Mouse (Mus musculus): ENCODE results near the gene Tespa1. TPM values are rescaled to one million over a fixed set of nuclear protein-coding genes. Genes with fewer than 3 reads are reported as not detected.
"Not testable (repeated sequence)": the region's sequence is repeated elsewhere in the genome, so short reads cannot be mapped to it uniquely, and the experiment has no call there.

Gene Tespa1
- 1 to 10 TPM in 1 of 2 experiments, under 1 TPM in 1; 0.82 to 1.3 TPM for total RNA-seq (2021)

GRCm38 (mm10) chr10:130322637-130323036, at the start of gene Tespa1:
Gene Tespa1, plus strand, starts transcription at chr10:130322870.
- DNase-seq = no peak

- no peak for DNase-seq
Observed at GRCm38 (mm10) chr10:130275759-130276158, 46.9 kb upstream of the Tespa1 start.

- DNase-seq = no peak
Observed at GRCm38 (mm10) chr10:130276496-130276895, 46.2 kb upstream of the Tespa1 start.

GRCm38 (mm10) chr10:130280066-130280465, 42.6 kb upstream of the Tespa1 start, which contains the start of gene Neurod4:
Gene Neurod4, minus strand, starts transcription at chr10:130280240.
- no peak for DNase-seq

GRCm38 (mm10) chr10:130281982-130282449, 40.7 kb upstream of the Tespa1 start:
- no peak for DNase-seq

GRCm38 (mm10) chr10:130287201-130287600, 35.5 kb upstream of the Tespa1 start:
- DNase-seq = no peak

GRCm38 (mm10) chr10:130288007-130288406, 34.7 kb upstream of the Tespa1 start:
- DNase-seq = no peak

GRCm38 (mm10) chr10:130293741-130294408, 28.8 kb upstream of the Tespa1 start:
- no peak for DNase-seq

- peak in 1 of 2 experiments; percentile 6 for DNase-seq
Observed at GRCm38 (mm10) chr10:130298748-130299147, 23.9 kb upstream of the Tespa1 start.

- DNase-seq = not testable (repeated sequence)
Observed at GRCm38 (mm10) chr10:130304138-130304537, 18.5 kb upstream of the Tespa1 start.

GRCm38 (mm10) chr10:130311534-130312227, 11.0 kb upstream of the Tespa1 start:
- no peak for DNase-seq

- DNase-seq = no peak
Observed at GRCm38 (mm10) chr10:130313531-130313930, 9.1 kb upstream of the Tespa1 start.

GRCm38 (mm10) chr10:130314110-130314829, 8.4 kb upstream of the Tespa1 start:
- DNase-seq = no peak

- no peak for DNase-seq
Observed at GRCm38 (mm10) chr10:130315846-130316245, 6.8 kb upstream of the Tespa1 start.

- DNase-seq = no peak
Observed at GRCm38 (mm10) chr10:130318720-130319119, 4.0 kb upstream of the Tespa1 start.

- no peak for DNase-seq
Observed at GRCm38 (mm10) chr10:130320715-130321114, 2.0 kb upstream of the Tespa1 start.

GRCm38 (mm10) chr10:130322062-130322461, 608 bp upstream of the Tespa1 start:
- no peak for DNase-seq

- DNase-seq = no peak
Observed at GRCm38 (mm10) chr10:130324243-130324642, 1.6 kb downstream of the Tespa1 start.

- no peak for DNase-seq
Observed at GRCm38 (mm10) chr10:130330711-130331110, 8.0 kb downstream of the Tespa1 start.

- DNase-seq = no peak
Observed at GRCm38 (mm10) chr10:130336385-130336784, 13.7 kb downstream of the Tespa1 start.

- no peak for DNase-seq
Observed at GRCm38 (mm10) chr10:130337581-130337980, 14.9 kb downstream of the Tespa1 start.

GRCm38 (mm10) chr10:130340050-130340449, 17.4 kb downstream of the Tespa1 start:
- not testable (repeated sequence) for DNase-seq

GRCm38 (mm10) chr10:130344056-130344455, 21.4 kb downstream of the Tespa1 start:
- DNase-seq = no peak
